Mouse (Mus musculus): ENCODE measurements around the gene Sbf1. TPM values are rescaled to one million over a fixed set of nuclear protein-coding genes. Genes with fewer than 3 reads are reported as not detected.

Sbf1 gene
- total and polyA plus RNA-seq, 3 experiments, result 22.6 to 79.1 (median 69.3) TPM

DNA sequence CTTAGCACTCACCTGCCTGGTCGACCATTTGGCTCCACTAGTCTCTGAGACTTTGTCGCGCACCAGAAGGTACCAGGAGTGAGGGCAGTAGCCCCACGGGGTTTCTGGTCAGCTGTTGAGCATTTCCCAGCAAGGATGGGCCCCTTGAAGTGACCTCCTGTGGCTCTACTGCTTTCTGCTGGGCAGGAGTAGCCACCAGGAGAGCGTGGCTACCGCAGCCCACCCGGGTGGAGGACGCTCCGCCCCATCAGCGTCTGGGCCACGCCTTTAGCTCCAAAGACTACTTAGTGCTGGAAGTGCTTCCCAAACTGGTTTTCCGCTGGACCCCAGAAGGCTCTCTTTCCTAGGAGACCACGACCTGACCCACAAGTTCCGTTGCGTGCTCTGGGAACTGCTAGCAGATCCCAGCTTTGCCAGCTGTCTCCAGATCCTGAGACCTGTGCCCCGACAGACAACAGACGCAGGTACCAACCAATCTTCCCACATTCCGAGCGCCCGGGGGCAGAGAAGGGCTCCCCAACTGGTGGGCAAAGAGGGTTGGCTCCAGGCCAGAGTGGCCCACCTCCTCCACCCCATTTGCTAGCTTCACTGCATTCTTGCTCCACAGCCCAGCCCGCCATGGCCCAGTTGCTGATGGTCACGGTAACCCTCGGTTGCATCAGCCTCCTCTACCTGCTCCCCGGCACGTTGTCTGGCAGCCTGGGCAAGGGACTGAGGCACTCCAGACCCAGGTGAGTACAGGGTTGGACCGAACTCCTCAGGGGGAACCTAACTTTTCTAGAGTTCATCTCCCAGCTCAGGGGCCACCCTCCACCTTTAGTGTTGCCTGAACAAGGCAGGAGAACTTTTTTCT lies 7.8 kb upstream of the Sbf1 start, which contains the start of gene Adm2:
Gene Adm2, plus strand, starts transcription at position 51 of the 853 bp plus-strand sequence.
- Histone ChIP-seq H3K9ac (ENCODE audit: insufficient read depth, low read depth) (peak within 1 kb of the TSS; percentile 64), H3K4me2 (ENCODE audit: insufficient read depth, low read depth, poor library complexity, severe bottlenecking) (peak within 1 kb of the TSS; percentile 48), H3K4me3 (replicated peaks in 1 of 3; ENCODE audit: low read depth in 2 of 3, low read length in 2 of 3, poor library complexity in 1 of 3) (peak within 1 kb of the TSS; percentile 18 to 48 (median 26)), H3K9me3 (replicated peaks; ENCODE audit: low read length) (no peaks in the 10 kb centered on the region), H3K36me3 (replicated peaks in 1 of 2; ENCODE audit: control insufficient read depth in 1 of 2, insufficient read depth in 1 of 2, low read length in 1 of 2) (no peaks in the 10 kb centered on the region), H3K79me2 (replicated peaks; ENCODE audit: control insufficient read depth, extremely low read depth, insufficient read depth, poor library complexity, severe bottlenecking) (no peaks in the 10 kb centered on the region), H3K4me1 (ENCODE audit: control insufficient read depth in 1 of 2, insufficient read depth in 2 of 2) (peaks cover 16 to 30% of the 10 kb centered on the region in 2 experiments), H3K27ac (ENCODE audit: insufficient read depth, low read depth) (no peak within 1 kb of the TSS), H3K27me3 (replicated peaks) (no peaks in the 10 kb centered on the region)
- dilution Hi-C loops (cut with MboI; ENCODE audit: extremely low pct_ligation_motif_present, extremely low pct_unique_long_range_greater_than_20kb, low sequenced_read_pairs) (no loop called here), in situ Hi-C loops (cut with MboI; ENCODE audit: low pct_ligation_motif_present, low pct_unique_long_range_greater_than_20kb, low sequenced_read_pairs) (no loop called here)
- TF ChIP-seq NELFE (IDR thresholded peaks at IDR 0.05; ENCODE audit: low read depth, low read length) (0 out of 2 replicates have a peak, but pooled peaks have one; percentile 18), POLR2AphosphoS2 (IDR thresholded peaks at IDR 0.05; ENCODE audit: low read depth, low read length) (no peak), USF2 (conservative IDR thresholded peaks at IDR 0.05; ENCODE audit: low read depth, low read length) (no peak), MAX (IDR thresholded peaks at IDR 0.05; ENCODE audit: low read length) (peak; percentile 15; the same call in 1 of the 2 replicates), JUND (conservative IDR thresholded peaks at IDR 0.05; ENCODE audit: low read depth, low read length) (no peak), MXI1 (IDR thresholded peaks at IDR 0.05; ENCODE audit: low read depth, low read length) (no peak), JUN (IDR thresholded peaks at IDR 0.05; ENCODE audit: insufficient read depth, low read depth, low read length) (no peak), TCF12 (IDR thresholded peaks at IDR 0.05; ENCODE audit: low read depth, low read length) (peak; percentile 15; the same call in 1 of the 2 replicates), IRF4 (IDR thresholded peaks at IDR 0.05; ENCODE audit: low read depth, low read length) (no peak), ZKSCAN1 (IDR thresholded peaks at IDR 0.05; ENCODE audit: borderline replicate concordance, low read depth, low read length) (no peak), SMC3 (IDR thresholded peaks at IDR 0.05; ENCODE audit: low read depth, low read length) (no peak), POLR2A (IDR thresholded peaks at IDR 0.05; ENCODE audit: low read depth, low read length) (no peak), PAX5 (IDR thresholded peaks at IDR 0.05; ENCODE audit: low read length) (no peak), MYC (IDR thresholded peaks at IDR 0.05; ENCODE audit: low read depth, low read length) (peak; percentile 67; the same call in 1 of the 2 replicates), MAZ (IDR thresholded peaks at IDR 0.05; ENCODE audit: low read depth, low read length) (no peak), ZC3H11A (IDR thresholded peaks at IDR 0.05; ENCODE audit: low read depth, low read length) (no peak), NRF1 (IDR thresholded peaks at IDR 0.05; ENCODE audit: low read depth, low read length) (no peak), CHD2 (IDR thresholded peaks at IDR 0.05; ENCODE audit: low read length) (no peak)
- no peak for DNase-seq (ENCODE audit: extremely low read depth)

- H3K4me2 ChIP-seq (ENCODE audit: insufficient read depth, low read depth, poor library complexity, severe bottlenecking), result no peak overlapping the region
- H3K4me3 ChIP-seq (replicated peaks in 1 of 3; ENCODE audit: low read depth in 2 of 3, low read length in 2 of 3, poor library complexity in 1 of 3), result no peak overlapping the region
- dilution Hi-C loops (cut with MboI; ENCODE audit: extremely low pct_ligation_motif_present, extremely low pct_unique_long_range_greater_than_20kb, low sequenced_read_pairs), result no loop called here
- H3K36me3 ChIP-seq (replicated peaks in 1 of 2; ENCODE audit: control insufficient read depth in 1 of 2, insufficient read depth in 1 of 2, low read length in 1 of 2), result no peaks in the 10 kb centered on the region
- no peak for DNase-seq (ENCODE audit: extremely low read depth)
- no peaks in the 10 kb centered on the region for H3K9me3 ChIP-seq (replicated peaks; ENCODE audit: low read length)
- TF ChIP-seq USF2 (conservative IDR thresholded peaks at IDR 0.05; ENCODE audit: low read depth, low read length) (no peak), POLR2A (IDR thresholded peaks at IDR 0.05; ENCODE audit: low read depth, low read length) (no peak), POLR2AphosphoS2 (IDR thresholded peaks at IDR 0.05; ENCODE audit: low read depth, low read length) (no peak), EP300 (IDR thresholded peaks at IDR 0.05; ENCODE audit: low read length) (no peak), MXI1 (IDR thresholded peaks at IDR 0.05; ENCODE audit: low read depth, low read length) (no peak), HCFC1 (IDR thresholded peaks at IDR 0.05; ENCODE audit: low read depth, low read length) (no peak), PAX5 (IDR thresholded peaks at IDR 0.05; ENCODE audit: low read length) (no peak), CHD2 (IDR thresholded peaks at IDR 0.05; ENCODE audit: low read length) (no peak), GABPA (IDR thresholded peaks at IDR 0.05; ENCODE audit: insufficient replicate concordance, low read depth, low read length) (no peak), ETS1 (conservative IDR thresholded peaks at IDR 0.05; ENCODE audit: low read depth, low read length) (no peak), SIN3A (IDR thresholded peaks at IDR 0.05; ENCODE audit: low read length) (no peak), UBTF (IDR thresholded peaks at IDR 0.05; ENCODE audit: low read depth, low read length) (no peak), MYC (IDR thresholded peaks at IDR 0.05; ENCODE audit: low read depth, low read length) (no peak), RAD21 (IDR thresholded peaks at IDR 0.05; ENCODE audit: low read depth, low read length) (no peak), SMC3 (IDR thresholded peaks at IDR 0.05; ENCODE audit: low read depth, low read length) (no peak)
- H3K27ac ChIP-seq (ENCODE audit: insufficient read depth, low read depth), result no peak overlapping the region
- H3K4me1 ChIP-seq (ENCODE audit: control insufficient read depth in 1 of 2, insufficient read depth in 2 of 2), result peaks cover 16 to 32% of the 10 kb centered on the region in 2 experiments
- in situ Hi-C loops (cut with MboI; ENCODE audit: low pct_ligation_motif_present, low pct_unique_long_range_greater_than_20kb, low sequenced_read_pairs), result no loop called here
- no peaks in the 10 kb centered on the region for H3K79me2 ChIP-seq (replicated peaks; ENCODE audit: control insufficient read depth, extremely low read depth, insufficient read depth, poor library complexity, severe bottlenecking)
- no peak overlapping the region for H3K9ac ChIP-seq (ENCODE audit: insufficient read depth, low read depth)
- H3K27me3 ChIP-seq (replicated peaks), result no peaks in the 10 kb centered on the region
These were observed 6.2 kb upstream of the Sbf1 start for GRCm38 (mm10) chr15:89321264-89321663.

Measured in CH12.LX (cell line).